Mouse (Mus musculus) gastrocnemius, postnatal 10 days (tissue): ENCODE measurements at regions not wholly inside any gene's neighbourhood (a gene's known extent, or its start where the extent isn't known, plus 50 kb on each side); places are given as distances from the start of the nearest gene placed in this dataset.
A peak's percentile ranks its signal among the peaks of the same experiment; 100 is the strongest.

Experiments used
- DNase-seq: peaks from one replicate; pipeline ENCODE4 v3.0.0; 2021; ENCODE audit warnings: mixed read lengths

GRCm38 (mm10) chr13:63627184-63627893 lies 53.9 kb upstream of the Ptch1 start:
- no peak for DNase-seq

- no peak for DNase-seq
These were observed 54.5 kb upstream of the Ptch1 start for GRCm38 (mm10) chr13:63627894-63628287.

GRCm38 (mm10) chr13:63631771-63632347 lies 58.5 kb upstream of the Ptch1 start:
- no peak for DNase-seq

GRCm38 (mm10) chr13:63634294-63634693 lies 60.9 kb upstream of the Ptch1 start:
- DNase-seq: no peak

GRCm38 (mm10) chr13:63641649-63642226 lies 68.3 kb upstream of the Ptch1 start:
- no peak for DNase-seq

- peak; percentile 75 for DNase-seq
These were observed 69.2 kb upstream of the Ptch1 start for GRCm38 (mm10) chr13:63642617-63643016.

- no peak for DNase-seq
These were observed 70.0 kb upstream of the Ptch1 start for GRCm38 (mm10) chr13:63643394-63643793.

GRCm38 (mm10) chr13:63644308-63644707 lies 70.9 kb upstream of the Ptch1 start:
- no peak for DNase-seq

- DNase-seq: no peak
These were observed 75.8 kb upstream of the Ptch1 start for GRCm38 (mm10) chr13:63649058-63649647.

- DNase-seq: no peak
These were observed 81.1 kb upstream of the Ptch1 start for GRCm38 (mm10) chr13:63654514-63654913.

GRCm38 (mm10) chr13:63657115-63657514 lies 83.7 kb upstream of the Ptch1 start:
- DNase-seq: no peak

- no peak for DNase-seq
These were observed 86.0 kb upstream of the Ptch1 start for GRCm38 (mm10) chr13:63659412-63659811.

GRCm38 (mm10) chr13:63660431-63660830 lies 87.0 kb upstream of the Ptch1 start:
- no peak for DNase-seq

GRCm38 (mm10) chr13:63668576-63668975 lies 95.2 kb upstream of the Ptch1 start:
- no peak for DNase-seq

- DNase-seq: no peak
These were observed 95.6 kb upstream of the Ptch1 start for GRCm38 (mm10) chr13:63669031-63669430.

GRCm38 (mm10) chr13:63672425-63672824 lies 99.0 kb upstream of the Ptch1 start:
- no peak for DNase-seq

GRCm38 (mm10) chr13:63677696-63678095 lies 104.3 kb upstream of the Ptch1 start:
- DNase-seq: no peak

- DNase-seq: no peak
These were observed 105.2 kb upstream of the Ptch1 start for GRCm38 (mm10) chr13:63678265-63679260.

- DNase-seq: no peak
These were observed 108.9 kb upstream of the Ptch1 start for GRCm38 (mm10) chr13:63682341-63682740.

GRCm38 (mm10) chr13:63691974-63692373 lies 118.6 kb upstream of the Ptch1 start:
- DNase-seq: no peak

- no peak for DNase-seq
These were observed 120.2 kb upstream of the Ptch1 start for GRCm38 (mm10) chr13:63693636-63694035.

GRCm38 (mm10) chr13:63696399-63696798 lies 118.6 kb upstream of the Ercc6l2 start:
- peak; percentile 19 for DNase-seq
